Mouse (Mus musculus): ENCODE measurements around the gene Dnlz. TPM values are rescaled to one million over a fixed set of nuclear protein-coding genes. Genes with fewer than 3 reads are reported as not detected.
A peak's percentile ranks its signal among the peaks of the same experiment; 100 is the strongest.

Gene Dnlz
- total and polyA plus RNA-seq, 3 experiments: 21.8 to 27.7 TPM; not detected in 1

DNA sequence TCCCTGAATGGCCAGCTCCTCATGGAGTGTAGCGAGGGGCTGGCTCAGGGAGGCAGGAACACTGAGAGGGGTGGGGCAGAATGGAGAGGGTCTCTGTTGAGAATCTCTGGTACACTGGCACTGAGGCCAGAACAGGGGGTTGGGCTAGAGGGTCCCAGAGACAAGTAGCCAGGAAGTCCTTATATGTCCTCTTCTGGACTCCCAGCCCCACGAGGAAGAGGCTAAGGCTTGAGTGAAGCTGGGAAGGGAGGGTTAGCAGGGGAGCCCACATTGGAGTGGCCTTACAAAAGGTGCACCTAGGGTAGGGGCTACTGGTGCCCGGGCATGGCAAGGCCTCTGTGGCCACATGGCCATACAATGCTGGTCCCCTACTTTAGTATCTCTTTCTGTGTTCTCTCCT is 34.5 kb downstream of the Dnlz start:
- no peaks in the 10 kb centered on the region for H3K36me3 ChIP-seq (ENCODE audit: control insufficient read depth in 1 of 2, insufficient read depth in 2 of 2, low read length in 2 of 2)
- TF ChIP-seq POLR2A (IDR thresholded peaks at IDR 0.05; ENCODE audit: control insufficient read depth in 1 of 2, insufficient read depth in 1 of 2, low read depth in 1 of 2, low read length in 2 of 2, poor library complexity in 1 of 2) (no peak), POLR2AphosphoS5 (IDR thresholded peaks at IDR 0.05; ENCODE audit: borderline replicate concordance, low read depth, low read length) (no peak), TAL1 (IDR thresholded peaks at IDR 0.05; ENCODE audit: low read length) (no peak), TBP (IDR thresholded peaks at IDR 0.05; ENCODE audit: low read depth, low read length) (no peak), NRF1 (IDR thresholded peaks at IDR 0.05; ENCODE audit: insufficient read depth, low read depth, low read length, poor library complexity, severe bottlenecking) (no peak), UBTF (IDR thresholded peaks at IDR 0.05; ENCODE audit: borderline replicate concordance, insufficient read depth, low read depth, low read length) (no peak), SIN3A (IDR thresholded peaks at IDR 0.05; ENCODE audit: low read length) (no peak), POLR2AphosphoS2 (IDR thresholded peaks at IDR 0.05; ENCODE audit: low read length) (no peak), NELFE (IDR thresholded peaks at IDR 0.05; ENCODE audit: low read depth, low read length) (no peak), MYC (IDR thresholded peaks at IDR 0.05; ENCODE audit: low read depth, low read length) (no peak), MEF2A (IDR thresholded peaks at IDR 0.05; ENCODE audit: extremely low read depth, insufficient replicate concordance, low read depth, low read length, poor library complexity, severe bottlenecking) (no peak), MAZ (IDR thresholded peaks at IDR 0.05; ENCODE audit: low read depth, low read length) (no peak), USF2 (IDR thresholded peaks at IDR 0.05; ENCODE audit: borderline replicate concordance in 1 of 2, insufficient read depth in 1 of 2, low read depth in 1 of 2, low read length in 2 of 2) (no peak), RCOR1 (IDR thresholded peaks at IDR 0.05; ENCODE audit: low read depth, low read length) (no peak), GATA1 (IDR thresholded peaks at IDR 0.05; ENCODE audit: low read depth, low read length) (no peak), MXI1 (IDR thresholded peaks at IDR 0.05; ENCODE audit: low read depth, low read length) (no peak), ETS1 (IDR thresholded peaks at IDR 0.05; ENCODE audit: low read depth, low read length) (no peak)
- H3K79me2 ChIP-seq (ENCODE audit: control insufficient read depth, insufficient read depth, low read length, poor library complexity): no peaks in the 10 kb centered on the region
- H3K27ac ChIP-seq (ENCODE audit: control insufficient read depth, low read depth, low read length): no peak overlapping the region
- H3K4me3 ChIP-seq (ENCODE audit: control insufficient read depth in 1 of 2, insufficient read depth in 1 of 2, low read depth in 2 of 2, low read length in 2 of 2): no peak overlapping the region
- no peaks in the 10 kb centered on the region for H3K9me3 ChIP-seq (replicated peaks; ENCODE audit: insufficient read depth, low read length)
- no peak for DNase-seq (ENCODE audit: low read depth, low spot score)
- peaks cover 0 to 2% of the 10 kb centered on the region in 2 experiments; a peak in 2 of 4 replicates for H3K27me3 ChIP-seq (ENCODE audit: control insufficient read depth in 1 of 2, insufficient read depth in 2 of 2, low read length in 2 of 2)
- no peak overlapping the region for H3K9ac ChIP-seq (ENCODE audit: control insufficient read depth, low read depth, low read length, poor library complexity, severe bottlenecking)
- H3K4me1 ChIP-seq (ENCODE audit: control insufficient read depth in 1 of 2, insufficient read depth in 2 of 2, low read length in 2 of 2): no peaks in the 10 kb centered on the region; a peak in 1 of 4 replicates

DNA sequence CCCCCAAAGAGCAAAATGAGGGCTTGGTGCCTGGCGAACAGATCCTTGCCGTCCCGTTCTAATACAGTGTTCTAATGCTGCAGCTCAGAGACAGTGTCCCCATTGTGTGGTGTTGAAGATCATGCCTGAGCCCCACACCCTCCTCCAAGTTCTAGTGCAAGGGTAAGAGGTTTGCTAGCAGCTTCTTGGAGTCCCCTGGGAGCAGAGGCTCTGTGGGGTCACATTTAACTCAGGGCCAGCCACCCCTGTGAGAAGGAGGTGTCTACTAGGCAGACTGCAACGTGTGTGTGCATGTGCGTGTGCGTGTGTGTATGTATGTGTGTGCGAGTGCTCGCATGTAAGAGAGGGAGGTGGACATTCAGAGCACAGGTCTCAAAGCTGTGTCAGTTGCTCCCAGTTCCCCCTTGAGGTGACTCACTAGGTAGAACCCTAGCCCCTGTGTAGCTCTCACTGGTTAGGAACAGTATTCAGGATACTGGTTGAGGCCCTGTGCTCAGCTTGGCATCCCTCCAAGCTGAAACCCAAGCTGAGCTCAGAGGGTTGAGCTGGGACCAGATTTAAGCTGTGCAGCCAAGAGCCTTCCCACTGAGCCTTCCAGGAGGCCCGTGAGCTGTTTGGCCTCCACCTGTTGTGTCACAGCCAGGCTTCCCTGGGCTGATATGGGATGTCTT is 35.2 kb downstream of the Dnlz start:
- Histone ChIP-seq H3K9me3 (replicated peaks; ENCODE audit: insufficient read depth, low read length) (no peaks in the 10 kb centered on the region), H3K4me1 (ENCODE audit: control insufficient read depth in 1 of 2, insufficient read depth in 2 of 2, low read length in 2 of 2) (no peaks in the 10 kb centered on the region; a peak in 1 of 4 replicates), H3K9ac (ENCODE audit: control insufficient read depth, low read depth, low read length, poor library complexity, severe bottlenecking) (no peak overlapping the region), H3K36me3 (ENCODE audit: control insufficient read depth in 1 of 2, insufficient read depth in 2 of 2, low read length in 2 of 2) (no peaks in the 10 kb centered on the region), H3K27ac (ENCODE audit: control insufficient read depth, low read depth, low read length) (no peak overlapping the region), H3K27me3 (ENCODE audit: control insufficient read depth in 1 of 2, insufficient read depth in 2 of 2, low read length in 2 of 2) (peaks cover 0 to 2% of the 10 kb centered on the region in 2 experiments; a peak in 3 of 4 replicates), H3K79me2 (ENCODE audit: control insufficient read depth, insufficient read depth, low read length, poor library complexity) (no peaks in the 10 kb centered on the region), H3K4me3 (ENCODE audit: control insufficient read depth in 1 of 2, insufficient read depth in 1 of 2, low read depth in 2 of 2, low read length in 2 of 2) (no peak overlapping the region)
- no peak for TF ChIP-seq ZKSCAN1 (IDR thresholded peaks at IDR 0.05; ENCODE audit: low read depth, low read length)
- no peak for TF ChIP-seq POLR2AphosphoS5 (IDR thresholded peaks at IDR 0.05; ENCODE audit: borderline replicate concordance, low read depth, low read length)
- TF ChIP-seq SIN3A (IDR thresholded peaks at IDR 0.05; ENCODE audit: low read length): no peak
- TF ChIP-seq CHD1 (IDR thresholded peaks at IDR 0.05; ENCODE audit: low read depth, low read length): no peak
- TF ChIP-seq MXI1 (IDR thresholded peaks at IDR 0.05; ENCODE audit: low read depth, low read length): no peak
- TF ChIP-seq KAT2A (conservative IDR thresholded peaks at IDR 0.05; ENCODE audit: low read depth, low read length): no peak
- no peak for TF ChIP-seq MYB (IDR thresholded peaks at IDR 0.05; ENCODE audit: low read depth, low read length)
- no peak for TF ChIP-seq MAFK (IDR thresholded peaks at IDR 0.05; ENCODE audit: borderline replicate concordance, low read depth, low read length)
- no peak for TF ChIP-seq MAZ (IDR thresholded peaks at IDR 0.05; ENCODE audit: low read depth, low read length)
- TF ChIP-seq USF1 (IDR thresholded peaks at IDR 0.05; ENCODE audit: low read depth, low read length): no peak
- no peak for TF ChIP-seq MEF2A (IDR thresholded peaks at IDR 0.05; ENCODE audit: extremely low read depth, insufficient replicate concordance, low read depth, low read length, poor library complexity, severe bottlenecking)
- no peak for TF ChIP-seq RAD21 (IDR thresholded peaks at IDR 0.05; ENCODE audit: low read depth, low read length)
- no peak for TF ChIP-seq POLR2AphosphoS2 (IDR thresholded peaks at IDR 0.05; ENCODE audit: low read length)
- no peak for TF ChIP-seq CHD2 (IDR thresholded peaks at IDR 0.05; ENCODE audit: low read length)
- TF ChIP-seq RCOR1 (IDR thresholded peaks at IDR 0.05; ENCODE audit: low read depth, low read length): no peak
- TF ChIP-seq ZMIZ1 (IDR thresholded peaks at IDR 0.05; ENCODE audit: low read depth, low read length): no peak
- no peak for TF ChIP-seq JUND (IDR thresholded peaks at IDR 0.05; ENCODE audit: low read depth, low read length)
- TF ChIP-seq TAL1 (IDR thresholded peaks at IDR 0.05; ENCODE audit: low read length): no peak
- TF ChIP-seq SMC3 (IDR thresholded peaks at IDR 0.05; ENCODE audit: low read depth, low read length): no peak
- no peak for TF ChIP-seq NRF1 (IDR thresholded peaks at IDR 0.05; ENCODE audit: insufficient read depth, low read depth, low read length, poor library complexity, severe bottlenecking)
- peak; percentile 36 for DNase-seq (ENCODE audit: low read depth, low spot score)
